Mouse (Mus musculus) MEL (cell line): ENCODE data around the gene Ssu2. TPM values are rescaled to one million over a fixed set of nuclear protein-coding genes. Genes with fewer than 3 reads are reported as not detected.

Experiments
- DNase-seq: peaks from one replicate; pipeline ENCODE4 v3.0.0; 2011; ENCODE audit warnings: low read depth, low spot score
- H3K27ac ChIP-seq: 2 replicates; pipeline ENCODE4 v1.5.1; 2012; ENCODE audit warnings: low read depth, mild to moderate bottlenecking, control low read depth, low read length, moderate library complexity; ENCODE audit not compliant: control insufficient read depth
- H3K27me3 ChIP-seq, 2 experiments: fragments of 150-350 bp in 1 of 2; sonication (generic) in 1 of 2; 2 replicates each; pipeline ENCODE4 v1.6.1; 2012; ENCODE audit warnings: low read length in 2 of 2, mild to moderate bottlenecking in 2 of 2, improper control_type of control experiment in 1 of 2, moderate library complexity in 1 of 2; ENCODE audit not compliant: insufficient read depth in 2 of 2, control insufficient read depth in 1 of 2
- H3K36me3 ChIP-seq, 2 experiments: 2 replicates each; pipeline ENCODE4 v1.6.1; 2012 to 2014; ENCODE audit warnings: low read length in 2 of 2, improper control_type of control experiment in 1 of 2, inconsistent platforms in 1 of 2, mild to moderate bottlenecking in 1 of 2; ENCODE audit not compliant: insufficient read depth in 2 of 2, control insufficient read depth in 1 of 2
- H3K4me1 ChIP-seq, 2 experiments: fragments of 150-350 bp in 1 of 2; sonication (generic) in 1 of 2; 2 replicates each; pipeline ENCODE4 v1.6.1; 2012; ENCODE audit warnings: low read length in 2 of 2, improper control_type of control experiment in 1 of 2, mild to moderate bottlenecking in 1 of 2; ENCODE audit not compliant: insufficient read depth in 2 of 2, control insufficient read depth in 1 of 2
- H3K4me3 ChIP-seq, 2 experiments: fragments of 150-350 bp in 1 of 2; sonication (generic) in 1 of 2; 2 replicates each; pipeline ENCODE4 v1.5.1; 2012; ENCODE audit warnings: low read depth in 2 of 2, low read length in 2 of 2, mild to moderate bottlenecking in 2 of 2, moderate library complexity in 2 of 2, control low read depth in 1 of 2, improper control_type of control experiment in 1 of 2; ENCODE audit not compliant: control insufficient read depth in 1 of 2, insufficient read depth in 1 of 2
- H3K79me2 ChIP-seq: 2 replicates; pipeline ENCODE4 v1.6.1; 2012; ENCODE audit warnings: mild to moderate bottlenecking, low read length, moderate library complexity; ENCODE audit not compliant: control insufficient read depth, poor library complexity, insufficient read depth
- H3K9ac ChIP-seq: 2 replicates; pipeline ENCODE4 v1.6.1; 2012; ENCODE audit warnings: low read depth, mild to moderate bottlenecking, control low read depth, low read length, moderate library complexity; ENCODE audit not compliant: control insufficient read depth, poor library complexity, severe bottlenecking
- H3K9me3 ChIP-seq: fragments of 150-350 bp; sonication (generic); replicated peaks from 2 replicates; pipeline ENCODE4 v1.6.1; 2012; ENCODE audit warnings: mild to moderate bottlenecking, low read length, improper control_type of control experiment, moderate library complexity; ENCODE audit not compliant: insufficient read depth
- CHD1 ChIP-seq: IDR thresholded peaks from 2 replicates; pipeline ENCODE4 v1.6.1; 2012; ENCODE audit warnings: low read depth, mild to moderate bottlenecking, inconsistent platforms, low read length, improper control_type of control experiment
- CHD2 ChIP-seq: IDR thresholded peaks from 2 replicates; pipeline ENCODE4 v1.6.1; 2011; ENCODE audit warnings: low read length, improper control_type of control experiment
- E2F4 ChIP-seq: IDR thresholded peaks from 2 replicates; pipeline ENCODE4 v1.6.1; 2011; ENCODE audit warnings: low read depth, low read length, improper control_type of control experiment, borderline replicate concordance
- ELF1 ChIP-seq: IDR thresholded peaks from 2 replicates; pipeline ENCODE4 v1.6.1; 2014; ENCODE audit warnings: low read depth, mild to moderate bottlenecking, inconsistent platforms, low read length, improper control_type of control experiment, moderate library complexity
- EP300 ChIP-seq, 2 experiments: IDR thresholded peaks; 2 replicates each; pipeline ENCODE4 v1.6.1; 2011; ENCODE audit warnings: improper control_type of control experiment in 2 of 2, low read length in 2 of 2, low read depth in 1 of 2, mild to moderate bottlenecking in 1 of 2
- ETS1 ChIP-seq: IDR thresholded peaks from 2 replicates; pipeline ENCODE4 v1.6.1; 2012; ENCODE audit warnings: low read depth, mild to moderate bottlenecking, inconsistent platforms, low read length, improper control_type of control experiment, moderate library complexity
- GABPA ChIP-seq: IDR thresholded peaks from 2 replicates; pipeline ENCODE4 v1.6.1; 2012; ENCODE audit warnings: low read depth, mild to moderate bottlenecking, inconsistent platforms, low read length, improper control_type of control experiment, moderate library complexity
- MAFK ChIP-seq: IDR thresholded peaks from 2 replicates; pipeline ENCODE4 v1.6.1; 2011; ENCODE audit warnings: low read depth, mild to moderate bottlenecking, low read length, improper control_type of control experiment, borderline replicate concordance
- MAX ChIP-seq: IDR thresholded peaks from 2 replicates; pipeline ENCODE4 v1.6.1; 2011; ENCODE audit warnings: low read length, improper control_type of control experiment
- MXI1 ChIP-seq: IDR thresholded peaks from 2 replicates; pipeline ENCODE4 v1.6.1; 2011; ENCODE audit warnings: mild to moderate bottlenecking, low read depth, low read length, improper control_type of control experiment
- MYB ChIP-seq: IDR thresholded peaks from 2 replicates; pipeline ENCODE4 v1.6.1; 2011; ENCODE audit warnings: mild to moderate bottlenecking, low read depth, low read length, improper control_type of control experiment
- NELFE ChIP-seq: IDR thresholded peaks from 2 replicates; pipeline ENCODE4 v1.6.1; 2011; ENCODE audit warnings: low read depth, low read length, improper control_type of control experiment
- NRF1 ChIP-seq: IDR thresholded peaks from 2 replicates; pipeline ENCODE4 v1.6.1; 2014; ENCODE audit warnings: low read depth, mild to moderate bottlenecking, inconsistent platforms, low read length, improper control_type of control experiment, moderate library complexity; ENCODE audit not compliant: poor library complexity, insufficient read depth, severe bottlenecking
- POLR2A ChIP-seq, 2 experiments: IDR thresholded peaks; 2 replicates each; pipeline ENCODE4 v1.6.1; 2011 to 2012; ENCODE audit warnings: low read length in 2 of 2, mild to moderate bottlenecking in 2 of 2, control low read depth in 1 of 2, improper control_type of control experiment in 1 of 2, low read depth in 1 of 2, moderate library complexity in 1 of 2; ENCODE audit not compliant: control insufficient read depth in 1 of 2, insufficient read depth in 1 of 2, poor library complexity in 1 of 2
- POLR2AphosphoS5 ChIP-seq: IDR thresholded peaks from 2 replicates; pipeline ENCODE4 v1.6.1; 2012; ENCODE audit warnings: low read depth, borderline replicate concordance, mild to moderate bottlenecking, inconsistent platforms, low read length, moderate library complexity, mixed read lengths
- RCOR1 ChIP-seq: IDR thresholded peaks from 2 replicates; pipeline ENCODE4 v1.6.1; 2012; ENCODE audit warnings: low read depth, mild to moderate bottlenecking, inconsistent platforms, low read length, improper control_type of control experiment
- TBP ChIP-seq: IDR thresholded peaks from 2 replicates; pipeline ENCODE4 v1.8.0; 2011; ENCODE audit warnings: low read depth, low read length, improper control_type of control experiment
- ZKSCAN1 ChIP-seq: IDR thresholded peaks from 2 replicates; pipeline ENCODE4 v1.6.1; 2012; ENCODE audit warnings: low read depth, mild to moderate bottlenecking, inconsistent platforms, low read length, improper control_type of control experiment, moderate library complexity
- ZMIZ1 ChIP-seq: IDR thresholded peaks from 2 replicates; pipeline ENCODE4 v1.6.1; 2012; ENCODE audit warnings: low read depth, mild to moderate bottlenecking, inconsistent platforms, low read length, improper control_type of control experiment, moderate library complexity
- ZNF384 ChIP-seq: IDR thresholded peaks from 2 replicates; pipeline ENCODE4 v1.6.1; 2012; ENCODE audit warnings: low read depth, mild to moderate bottlenecking, inconsistent platforms, low read length, improper control_type of control experiment
- polyA plus RNA-seq, 2 experiments: library from polyadenylated mRNA; stranded (reverse) in 1 of 2; unstranded in 1 of 2; fragments of >175 nt in 1 of 2; fragments of >200 nt in 1 of 2; gene quantifications; 2 replicates each; pipeline versions ENCODE4 v1.2.1 to v1.2.4; 2012; ENCODE audit warnings: low replicate concordance in 2 of 2, low read depth in 1 of 2; ENCODE audit not compliant: insufficient read length in 2 of 2, insufficient read depth in 1 of 2, missing spikeins in 1 of 2
- total RNA-seq: library from RNA; depleted of rRNA; stranded (reverse); fragments of 300-350 nt; gene quantifications from 2 replicates; pipeline ENCODE4 v1.2.3, GENCODE M21; 2012

The Ssu2 gene
- total and polyA plus RNA-seq, 3 experiments, result not detected

GRCm38 (mm10) chr6:112382990-112383685 is 4.7 kb downstream of the Ssu2 start:
- H3K4me3 ChIP-seq, result no peak overlapping the region
- DNase-seq, result no peak
- H3K79me2 ChIP-seq, result no peaks in the 10 kb centered on the region
- no peaks in the 10 kb centered on the region for H3K4me1 ChIP-seq
- no peak overlapping the region for H3K27ac ChIP-seq
- H3K27me3 ChIP-seq, result no peaks in the 10 kb centered on the region
- TF ChIP-seq NRF1, result no peak
- TF ChIP-seq EP300 (IDR thresholded peaks at IDR 0.05; ENCODE audit: low read depth in 1 of 2, low read length in 2 of 2), result no peak
- TF ChIP-seq ZMIZ1, result no peak
- no peak for TF ChIP-seq E2F4
- TF ChIP-seq MXI1, result no peak
- TF ChIP-seq CHD1, result no peak
- TF ChIP-seq ELF1, result no peak
- no peak for TF ChIP-seq ZNF384
- no peak for TF ChIP-seq GABPA
- H3K9me3 ChIP-seq, result no peaks in the 10 kb centered on the region
- no peaks in the 10 kb centered on the region for H3K36me3 ChIP-seq
- H3K9ac ChIP-seq, result no peak overlapping the region

- Histone ChIP-seq H3K4me1 (no peaks in the 10 kb centered on the region), H3K9ac (no peak overlapping the region), H3K36me3 (no peaks in the 10 kb centered on the region), H3K27me3 (no peaks in the 10 kb centered on the region), H3K4me3 (no peak overlapping the region), H3K79me2 (no peaks in the 10 kb centered on the region), H3K9me3 (no peaks in the 10 kb centered on the region), H3K27ac (no peak overlapping the region)
- TF ChIP-seq MYB, result no peak
- TF ChIP-seq ZKSCAN1, result no peak
- no peak for TF ChIP-seq MXI1
- no peak for TF ChIP-seq NRF1
- TF ChIP-seq TBP, result no peak
- TF ChIP-seq RCOR1, result no peak
- TF ChIP-seq CHD2, result no peak
- no peak for TF ChIP-seq ZMIZ1
- TF ChIP-seq ETS1, result no peak
- TF ChIP-seq CHD1, result no peak
- TF ChIP-seq NELFE, result no peak
- TF ChIP-seq POLR2A (IDR thresholded peaks at IDR 0.05; ENCODE audit: control insufficient read depth in 1 of 2, insufficient read depth in 1 of 2, low read depth in 1 of 2, low read length in 2 of 2, poor library complexity in 1 of 2), result no peak
- TF ChIP-seq POLR2AphosphoS5, result no peak
- no peak for TF ChIP-seq MAFK
- TF ChIP-seq MAX, result no peak
- no peak for DNase-seq
Observed at GRCm38 (mm10) chr6:112379054-112379453, 8.8 kb downstream of the Ssu2 start.
